Mouse (Mus musculus): ENCODE measurements around the gene Macrod2.

Macrod2 gene

DNA sequence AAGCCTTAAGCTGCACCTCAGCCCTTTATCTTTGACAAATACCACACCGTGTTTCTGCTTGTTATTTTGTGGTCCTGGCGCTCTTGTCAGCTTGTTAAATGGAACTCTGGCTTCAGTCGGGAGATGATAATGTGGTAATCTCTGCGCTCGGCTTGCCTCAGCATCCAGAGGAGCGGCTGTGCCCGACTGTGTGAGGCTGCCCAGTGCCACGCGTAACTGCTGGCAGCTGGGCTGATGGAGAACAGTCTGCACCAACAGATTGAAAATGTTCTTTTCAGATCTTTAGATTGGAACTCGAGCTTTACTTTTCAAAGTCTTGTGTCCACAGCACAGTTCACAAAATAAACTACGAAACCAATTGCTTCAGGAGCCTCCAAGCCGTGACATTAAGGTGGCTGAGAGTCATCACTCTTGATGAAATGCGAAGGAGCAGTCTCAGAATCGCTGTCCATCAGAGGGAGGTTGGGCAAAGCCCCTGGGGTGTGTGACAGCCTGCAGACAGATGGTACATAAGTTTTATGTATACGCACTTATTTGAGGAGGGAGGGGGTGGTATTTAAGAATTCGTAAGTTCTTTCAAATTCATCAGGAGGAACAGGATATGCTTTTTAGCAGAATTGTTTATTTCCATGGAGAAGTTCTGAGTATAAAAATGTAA, 836.0 kb downstream of the Macrod2 start:
- DNase-seq = peak; percentile 7

- DNase-seq = no peak
Measured at GRCm38 (mm10) chr2:141234306-141234705, 839.2 kb downstream of the Macrod2 start.

DNA sequence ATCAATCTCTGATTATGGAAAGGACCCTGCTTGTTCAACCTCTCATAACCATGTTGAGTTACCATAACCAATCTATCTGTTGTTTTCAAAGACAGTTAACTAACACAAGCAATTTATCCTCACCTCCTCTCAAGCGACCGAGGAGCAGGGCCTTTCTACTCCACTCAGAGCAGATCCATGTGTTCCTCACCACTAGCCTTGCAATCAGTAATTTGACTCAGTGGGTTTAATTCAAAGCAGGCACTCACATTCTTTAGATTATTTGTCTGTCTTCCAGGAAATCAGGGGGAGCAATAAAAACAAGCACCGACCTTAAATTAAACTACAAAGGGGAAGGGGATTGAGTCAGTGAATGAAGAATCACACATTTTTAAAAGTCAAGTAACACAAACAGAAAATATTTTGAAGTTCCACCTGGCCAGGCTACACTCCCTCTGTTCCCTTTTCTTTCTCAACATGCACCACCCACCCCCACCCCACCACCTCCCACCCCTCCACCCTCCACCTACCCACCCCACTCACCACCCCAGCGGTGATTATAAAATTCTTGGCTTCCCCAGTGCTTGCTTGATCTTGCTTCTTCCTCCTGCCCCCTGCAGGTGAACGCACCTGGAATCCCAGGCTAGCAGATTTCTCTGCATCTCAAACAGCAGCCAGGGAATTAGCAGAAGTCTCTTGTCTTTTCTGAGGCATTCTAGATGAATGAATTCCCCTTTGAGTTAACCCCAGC, 839.8 kb downstream of the Macrod2 start:
- no peak for DNase-seq

- DNase-seq = no peak
Measured at GRCm38 (mm10) chr2:141247680-141248079, 852.6 kb downstream of the Macrod2 start.

GRCm38 (mm10) chr2:141264582-141264981, 869.5 kb downstream of the Macrod2 start:
- no peak for DNase-seq

GRCm38 (mm10) chr2:141266591-141266990, 871.5 kb downstream of the Macrod2 start:
- no peak for DNase-seq

DNA sequence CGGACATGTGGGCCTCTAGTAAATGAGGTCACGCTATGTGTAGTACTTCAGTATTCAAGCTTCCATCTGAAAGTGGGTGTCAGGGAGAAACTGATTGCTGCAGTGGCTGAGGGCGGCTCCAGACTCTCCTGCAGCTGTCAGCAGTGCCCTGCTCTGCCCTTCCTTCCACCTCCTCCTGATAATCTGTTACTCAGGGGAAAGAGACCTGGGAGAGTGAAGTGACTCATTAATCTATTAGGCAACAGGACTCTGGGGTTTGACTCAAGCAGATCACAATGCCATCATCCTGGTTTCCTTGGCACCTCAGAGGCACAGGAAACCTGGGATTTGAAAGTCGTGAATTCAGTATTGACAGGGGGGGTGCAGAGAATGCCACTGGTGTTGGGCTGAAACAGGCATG, 876.4 kb downstream of the Macrod2 start:
- DNase-seq = no peak

DNA sequence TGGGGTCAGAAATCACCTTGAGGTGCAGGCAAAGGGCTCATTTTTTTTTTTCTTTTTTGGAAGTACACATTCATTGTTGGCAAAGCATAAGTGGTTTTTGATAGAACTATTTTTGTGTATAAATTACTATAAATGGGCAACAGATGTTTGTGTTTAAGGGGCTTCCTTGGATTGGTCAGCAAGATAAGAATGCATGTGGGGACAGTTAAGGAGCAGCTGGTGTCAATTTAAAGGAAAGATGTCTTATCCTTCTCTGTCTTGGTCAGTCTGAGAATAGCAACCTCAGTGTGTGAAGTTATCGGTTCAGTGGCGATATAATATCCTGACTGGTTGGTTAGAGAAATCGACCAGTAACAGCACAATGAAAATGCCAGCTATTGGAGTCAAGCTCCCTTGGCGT, 877.9 kb downstream of the Macrod2 start:
- DNase-seq = no peak

DNA sequence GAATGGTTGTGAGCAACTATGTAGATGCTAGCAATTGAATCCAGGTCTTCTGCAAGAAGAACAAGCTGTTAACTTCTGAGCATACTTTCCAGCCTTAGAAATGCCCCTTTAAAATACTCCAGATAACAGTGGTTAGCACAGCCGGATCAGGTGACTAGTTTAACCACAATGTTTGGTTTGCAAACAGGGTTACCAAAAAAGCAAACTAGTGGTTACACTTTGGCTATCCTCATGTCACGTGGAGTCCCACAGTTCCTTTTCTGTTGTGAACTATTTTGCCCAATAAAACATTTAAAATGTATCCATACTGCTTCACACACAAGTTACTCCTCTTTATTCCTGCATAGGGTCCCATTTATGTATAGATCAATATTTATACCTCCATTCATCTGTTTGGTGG, 879.2 kb downstream of the Macrod2 start:
- no peak for DNase-seq

DNA sequence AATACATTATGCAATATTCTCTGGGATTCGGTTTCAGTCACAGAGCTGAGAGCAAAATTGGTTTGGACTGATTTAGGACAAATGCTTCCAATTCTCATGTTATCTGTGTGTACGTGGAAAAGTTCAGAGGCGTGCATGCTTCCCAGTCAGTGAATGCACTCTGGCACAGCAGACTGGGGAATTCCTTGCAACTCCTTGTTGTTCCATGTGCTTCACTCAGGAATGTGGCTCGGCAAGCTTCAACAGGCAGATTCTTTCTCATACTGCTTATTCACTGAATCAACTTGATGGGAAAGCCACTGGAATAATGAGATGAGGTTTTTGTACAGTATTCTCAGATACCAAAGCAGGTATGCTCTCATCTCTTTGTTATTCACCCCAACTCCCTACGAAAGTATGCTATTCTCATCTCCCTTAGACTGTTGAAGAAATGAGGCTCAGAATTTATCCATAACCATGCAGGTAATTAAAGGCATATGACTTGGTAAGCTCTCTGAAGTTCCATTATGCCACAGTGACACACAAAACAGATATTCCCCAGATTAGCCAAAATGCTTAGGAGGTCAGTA, 884.1 kb downstream of the Macrod2 start:
- DNase-seq = no peak

GRCm38 (mm10) chr2:141280817-141281216, 885.7 kb downstream of the Macrod2 start:
- DNase-seq = no peak

GRCm38 (mm10) chr2:141286110-141286747, 891.1 kb downstream of the Macrod2 start:
- DNase-seq = no peak

- DNase-seq = no peak
Measured at GRCm38 (mm10) chr2:141288494-141288893, 893.4 kb downstream of the Macrod2 start.

DNA sequence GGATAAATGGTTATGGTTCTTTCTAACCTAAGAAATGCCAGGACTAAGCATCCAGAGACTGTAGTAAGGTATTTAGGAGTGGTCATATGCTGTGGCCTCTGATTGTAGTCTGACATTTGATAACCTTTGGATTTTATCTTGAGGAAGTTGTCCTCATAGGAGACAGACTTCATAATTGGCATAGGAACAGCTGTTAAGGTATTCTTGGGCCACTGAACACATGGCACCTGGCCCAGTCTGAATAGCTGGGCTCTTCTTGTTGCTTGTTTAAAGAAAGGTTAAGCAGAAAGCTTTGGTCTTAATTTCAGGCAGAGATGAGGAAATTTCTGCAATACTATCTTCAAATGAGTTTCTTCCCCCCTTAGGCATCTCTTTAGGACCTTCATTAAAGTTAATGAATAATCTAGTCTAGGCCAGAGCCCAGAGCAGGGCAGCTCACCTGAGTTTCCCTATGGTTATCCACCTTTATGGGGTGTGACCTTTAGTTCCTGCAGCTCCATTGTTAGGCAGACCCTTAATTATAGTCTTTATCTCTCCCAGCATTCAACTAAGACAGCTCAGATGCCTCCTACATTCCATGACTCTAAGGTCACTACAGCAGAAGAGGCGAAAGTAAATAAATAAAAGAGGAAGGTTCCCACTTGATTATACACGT, 894.1 kb downstream of the Macrod2 start:
- DNase-seq = peak; percentile 17

DNA sequence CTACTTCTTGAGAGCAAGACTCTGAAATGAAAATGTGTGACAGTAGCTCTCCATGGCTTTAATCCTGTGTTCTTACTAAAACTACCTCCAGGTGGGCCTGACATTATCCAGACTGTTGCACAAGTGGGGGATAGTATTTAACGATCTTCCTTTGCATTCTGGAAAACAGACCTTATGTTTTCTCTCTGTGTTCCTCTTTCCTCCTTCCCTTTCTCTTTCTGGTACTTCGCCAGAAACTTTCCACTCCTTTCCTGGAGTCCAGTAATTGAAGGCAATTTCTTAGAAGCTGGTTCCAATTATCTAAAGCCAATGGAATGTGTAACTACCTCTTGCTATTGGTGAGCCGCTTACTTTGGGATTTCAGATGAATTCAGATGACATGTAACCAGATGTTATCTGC, 897.7 kb downstream of the Macrod2 start:
- DNase-seq = no peak

- DNase-seq = no peak
Measured at GRCm38 (mm10) chr2:141299168-141299567, 904.1 kb downstream of the Macrod2 start.

DNA sequence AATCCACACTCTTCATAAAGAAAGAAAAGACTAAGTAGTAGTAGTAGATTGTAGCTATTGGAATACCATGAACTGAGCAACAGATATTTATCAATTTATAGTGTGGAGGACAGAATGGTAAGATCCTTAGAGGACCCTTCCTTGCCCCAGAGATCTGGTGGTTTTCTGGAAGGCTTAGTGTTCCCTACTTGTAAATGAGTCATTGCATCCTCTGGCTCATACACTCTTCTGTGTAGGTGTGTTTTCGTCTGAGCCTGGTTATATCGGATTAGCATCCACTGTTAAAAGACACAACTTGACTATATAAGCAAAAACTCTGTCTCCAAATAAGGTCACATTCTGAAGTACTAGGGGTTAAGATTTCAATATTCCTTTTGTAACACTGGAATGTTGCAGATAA, 905.9 kb downstream of the Macrod2 start:
- no peak for DNase-seq

DNA sequence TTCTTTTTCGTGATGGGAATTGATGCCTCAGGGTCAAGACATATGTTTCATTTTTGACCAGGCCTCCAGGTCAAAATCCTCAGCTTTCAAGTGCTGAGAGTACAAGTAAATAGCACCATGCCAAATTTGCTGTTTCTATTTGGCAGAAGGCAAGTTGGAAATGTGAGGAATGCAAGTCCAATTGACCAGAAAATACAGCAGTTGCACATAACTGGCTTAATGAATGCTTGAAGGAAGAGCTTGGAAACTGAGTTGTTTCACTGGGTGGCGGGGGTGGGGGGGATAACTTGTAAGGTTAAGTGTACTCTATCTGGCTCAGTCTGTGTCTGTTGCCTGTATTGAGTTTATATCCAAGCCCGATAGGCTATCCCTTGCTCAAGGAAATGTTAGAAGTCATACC, 913.3 kb downstream of the Macrod2 start:
- DNase-seq = no peak

GRCm38 (mm10) chr2:141312136-141312948, 917.2 kb downstream of the Macrod2 start:
- no peak for DNase-seq

GRCm38 (mm10) chr2:141315349-141315748, 920.2 kb downstream of the Macrod2 start:
- no peak for DNase-seq

- DNase-seq = no peak
Measured at GRCm38 (mm10) chr2:141323956-141324460, 928.9 kb downstream of the Macrod2 start.

- DNase-seq = no peak
Measured at GRCm38 (mm10) chr2:141327296-141327695, 932.2 kb downstream of the Macrod2 start.

All from cerebellum, adult 9-11 months (tissue).